Mouse (Mus musculus) liver, embryonic 13.5 days (tissue): ENCODE measurements around the gene Dnlz. TPM values are rescaled to one million over a fixed set of nuclear protein-coding genes. Genes with fewer than 3 reads are reported as not detected.
A peak's percentile ranks its signal among the peaks of the same experiment; 100 is the strongest.
"Not testable (repeated sequence)": the region's sequence is repeated elsewhere in the genome, so short reads cannot be mapped to it uniquely, and the experiment has no call there.

Source experiments
- ATAC-seq: fragments of 200-750 bp; cut with Nextera tagmentation; 2 replicates; pipeline ENCODE4 v1.8.0; 2017; ENCODE audit warnings: low read depth, mild to moderate bottlenecking, moderate number of reproducible peaks, moderate library complexity
- DNase-seq: peaks from one replicate; pipeline ENCODE4 v3.0.0; 2022
- H3K27ac ChIP-seq: fragments of 300-500 bp; sonication (generic); 2 replicates; pipeline ENCODE4 v1.5.1; 2015; ENCODE audit warnings: moderate library complexity, mild to moderate bottlenecking, inconsistent platforms
- H3K27me3 ChIP-seq: fragments of 300-500 bp; sonication (generic); 2 replicates; pipeline ENCODE4 v1.6.1; 2015; ENCODE audit warnings: mild to moderate bottlenecking, inconsistent platforms
- H3K36me3 ChIP-seq: fragments of 300-500 bp; sonication (generic); 2 replicates; pipeline ENCODE4 v1.6.1; 2015; ENCODE audit warnings: mild to moderate bottlenecking, inconsistent platforms
- H3K4me1 ChIP-seq: fragments of 300-500 bp; sonication (generic); replicated peaks from 2 replicates; pipeline ENCODE4 v1.6.1; 2015; ENCODE audit warnings: inconsistent platforms
- H3K4me2 ChIP-seq: fragments of 300-500 bp; sonication (generic); 2 replicates; pipeline ENCODE4 v1.6.1; 2015; ENCODE audit warnings: inconsistent platforms, mild to moderate bottlenecking, moderate library complexity
- H3K4me3 ChIP-seq: fragments of 300-500 bp; sonication (generic); replicated peaks from 2 replicates; pipeline ENCODE4 v1.5.1; 2015; ENCODE audit warnings: mild to moderate bottlenecking, inconsistent platforms
- H3K9ac ChIP-seq: fragments of 300-500 bp; sonication (generic); 2 replicates; pipeline ENCODE4 v1.6.1; 2015; ENCODE audit warnings: mild to moderate bottlenecking, inconsistent platforms
- H3K9me3 ChIP-seq: fragments of 300-500 bp; sonication (generic); replicated peaks from 2 replicates; pipeline ENCODE4 v1.6.1; 2016; ENCODE audit warnings: inconsistent platforms
- WGBS: fragments of 180-500 bp; shearing (Covaris S2); methylation state at CpG from one replicate; pipeline ENCODE4 v1.1.7; 2015; ENCODE audit not compliant: insufficient replicate concordance; 5-methylcytosine and 5-hydroxymethylcytosine counted together
- polyA plus RNA-seq: library from polyadenylated mRNA; unstranded; fragments of >200 nt; fragmentation: Nextera tagmentation; extraction: Ambion mirVana; gene quantifications from 2 replicates; pipeline ENCODE4 v1.2.1, GENCODE M21; 2015

The Dnlz gene
- polyA plus RNA-seq = 10.0 and 11.2 TPM in 2 replicates

GRCm38 (mm10) chr2:26351358-26352290, at the start of gene Dnlz:
Dnlz (minus strand) TSS chr2:26352110.
- peak within 1 kb of the TSS; percentile 75 for H3K27ac ChIP-seq
- ATAC-seq = peak; percentile 77
- H3K9me3 ChIP-seq = no peaks in the 10 kb centered on the region
- peak within 1 kb of the TSS; percentile 80 for H3K4me3 ChIP-seq
- DNase-seq = peak; percentile 84
- peak within 1 kb of the TSS; percentile 87 for H3K9ac ChIP-seq
- H3K27me3 ChIP-seq = no peaks in the 10 kb centered on the region
- 1% methylated on average over 62 of the region's 62 CpGs for WGBS
- peaks cover 21% of the 10 kb centered on the region; the same call in 1 of the 2 replicates for H3K36me3 ChIP-seq
- H3K4me2 ChIP-seq = peak within 1 kb of the TSS; percentile 96
- H3K4me1 ChIP-seq = peaks cover 30% of the 10 kb centered on the region

GRCm38 (mm10) chr2:26401023-26401422, 49.1 kb upstream of the Dnlz start:
- peaks cover 42% of the 10 kb centered on the region for H3K4me1 ChIP-seq
- peaks cover 63% of the 10 kb centered on the region for H3K36me3 ChIP-seq
- 66% methylated on average over 4 of the region's 4 CpGs for WGBS
- H3K27ac ChIP-seq = peak overlapping the region; percentile 59
- H3K27me3 ChIP-seq = no peaks in the 10 kb centered on the region
- ATAC-seq (peak; percentile 73), DNase-seq (no peak)
- no peak overlapping the region for H3K4me2 ChIP-seq
- no peak overlapping the region for H3K4me3 ChIP-seq
- H3K9me3 ChIP-seq = no peaks in the 10 kb centered on the region
- H3K9ac ChIP-seq = peak overlapping the region; percentile 14; the same call in 1 of the 2 replicates

DNA sequence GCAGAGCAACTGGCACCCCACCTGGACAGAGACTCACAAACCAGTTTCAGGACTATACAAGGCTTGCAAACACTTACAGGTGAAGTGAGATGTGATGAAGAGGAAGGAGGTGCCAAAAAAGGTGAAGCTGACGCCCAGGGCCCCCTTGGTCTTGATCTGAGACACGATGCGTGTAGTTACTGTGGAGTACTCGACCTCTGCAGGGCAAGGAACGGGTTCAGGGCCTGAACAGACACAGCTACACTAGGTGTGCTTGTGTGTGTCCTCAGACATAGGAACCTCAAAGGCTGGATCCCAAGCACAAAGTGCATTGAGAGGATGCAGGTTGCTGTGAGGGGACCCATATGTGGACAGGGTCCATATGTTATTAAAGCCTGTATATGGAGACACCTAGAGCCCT, 48.4 kb upstream of the Dnlz start:
- Histone ChIP-seq H3K36me3 (peaks cover 70% of the 10 kb centered on the region), H3K4me3 (no peak overlapping the region), H3K27ac (peak overlapping the region; percentile 24; the same call in 1 of the 2 replicates), H3K27me3 (no peaks in the 10 kb centered on the region), H3K4me2 (no peak overlapping the region), H3K4me1 (peaks cover 36% of the 10 kb centered on the region), H3K9ac (no peak overlapping the region), H3K9me3 (no peaks in the 10 kb centered on the region)
- ATAC-seq (no peak), DNase-seq (no peak)
- 81% methylated on average over 5 of the region's 5 CpGs for WGBS

DNA sequence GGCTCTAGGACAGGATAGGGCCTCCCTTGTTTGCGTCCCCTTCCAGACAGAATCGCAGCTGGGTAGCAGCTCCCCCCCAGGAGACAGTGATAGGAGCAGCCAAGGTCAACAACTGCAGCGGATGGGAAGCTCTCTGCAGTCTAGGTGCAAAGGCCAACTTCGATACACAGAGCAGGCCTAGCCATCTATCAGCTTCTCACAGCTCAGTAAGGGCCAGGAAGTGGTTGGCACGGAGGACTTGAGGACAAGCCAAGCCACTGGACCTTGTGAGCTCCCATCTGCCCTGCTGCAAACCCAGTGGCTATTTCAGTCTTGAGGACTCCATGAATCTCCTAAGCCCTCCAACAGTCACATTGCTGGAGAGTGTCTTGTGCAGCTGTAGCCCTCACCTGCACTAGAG, 47.7 kb upstream of the Dnlz start:
- DNase-seq = no peak
- WGBS = 83% methylated on average over 5 of the region's 5 CpGs
- ATAC-seq = peak; percentile 35; the same call in 1 of the 2 replicates
- Histone ChIP-seq H3K36me3 (peaks cover 77% of the 10 kb centered on the region), H3K4me1 (peaks cover 30% of the 10 kb centered on the region), H3K9ac (no peak overlapping the region), H3K4me3 (no peak overlapping the region), H3K9me3 (no peaks in the 10 kb centered on the region), H3K27me3 (no peaks in the 10 kb centered on the region), H3K27ac (peak overlapping the region; percentile 24), H3K4me2 (no peak overlapping the region)

GRCm38 (mm10) chr2:26398978-26399377, 47.1 kb upstream of the Dnlz start:
- Histone ChIP-seq H3K9me3 (no peaks in the 10 kb centered on the region), H3K9ac (no peak overlapping the region), H3K36me3 (peaks cover 83% of the 10 kb centered on the region), H3K4me1 (peaks cover 28% of the 10 kb centered on the region), H3K27me3 (no peaks in the 10 kb centered on the region), H3K4me3 (no peak overlapping the region), H3K4me2 (no peak overlapping the region), H3K27ac (0 out of 2 replicates have a peak overlapping the region, but pooled peaks have one; percentile 24)
- WGBS = 80% methylated on average over 8 of the region's 8 CpGs
- DNase-seq (no peak), ATAC-seq (no peak)

DNA sequence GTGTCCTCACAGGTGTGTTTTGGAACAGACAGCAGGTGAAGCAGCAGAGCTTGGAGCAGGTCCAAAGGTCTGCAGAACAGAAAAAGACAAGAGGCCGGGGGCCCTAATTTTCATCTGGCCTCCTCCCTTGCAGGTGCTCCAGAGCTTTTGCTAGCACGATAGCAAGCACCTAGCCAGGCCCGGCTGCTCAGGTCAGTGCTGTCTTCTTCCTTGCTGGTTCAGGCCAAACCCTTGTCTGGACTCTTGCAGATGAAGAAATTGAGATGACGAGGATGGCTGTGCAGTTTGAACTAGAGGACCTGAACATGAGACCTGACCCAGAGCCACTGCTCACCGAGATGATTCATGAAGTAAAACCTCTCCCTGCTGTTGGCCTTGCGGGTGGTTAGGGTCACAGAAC, 39.7 kb upstream of the Dnlz start:
- no peak overlapping the region for H3K4me2 ChIP-seq

DNA sequence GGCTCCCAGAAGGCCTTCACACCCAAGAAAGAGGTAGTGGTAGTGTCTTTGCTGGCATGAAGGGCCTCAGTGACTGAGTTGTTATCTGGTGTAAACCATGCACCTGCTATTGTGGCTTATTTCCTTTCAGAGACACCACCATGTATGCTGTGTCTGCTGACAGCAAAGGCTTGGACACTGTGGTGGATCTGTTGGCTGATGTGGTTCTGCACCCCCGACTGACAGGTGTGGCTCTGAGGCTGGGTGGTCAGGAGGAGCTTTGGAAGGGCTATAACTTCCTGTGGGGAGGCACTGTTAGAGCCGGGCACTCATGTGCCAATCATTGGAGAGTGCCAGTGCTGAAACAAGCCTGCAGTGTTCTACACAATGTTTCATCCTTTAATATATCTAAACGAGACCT, 39.0 kb upstream of the Dnlz start:
- Histone ChIP-seq H3K4me1 (peaks cover 26% of the 10 kb centered on the region), H3K9ac (peak overlapping the region; percentile 33; the same call in 1 of the 2 replicates), H3K27ac (no peak overlapping the region), H3K9me3 (no peaks in the 10 kb centered on the region), H3K4me2 (peak overlapping the region; percentile 25), H3K27me3 (no peaks in the 10 kb centered on the region), H3K4me3 (peak overlapping the region; percentile 97), H3K36me3 (peaks cover 73% of the 10 kb centered on the region)
- ATAC-seq (no peak), DNase-seq (no peak)
- 63% methylated on average over 3 of the region's 3 CpGs for WGBS

More for the DNA sequence above, 39.7 kb upstream of the Dnlz start:
- DNase-seq (no peak), ATAC-seq (no peak)
- no peak overlapping the region for H3K9ac ChIP-seq
- H3K4me1 ChIP-seq = peaks cover 26% of the 10 kb centered on the region
- no peaks in the 10 kb centered on the region for H3K9me3 ChIP-seq
- no peak overlapping the region for H3K4me3 ChIP-seq
- peaks cover 73% of the 10 kb centered on the region for H3K36me3 ChIP-seq
- no peaks in the 10 kb centered on the region for H3K27me3 ChIP-seq
- no peak overlapping the region for H3K27ac ChIP-seq
- WGBS = 83% methylated on average over 6 of the region's 6 CpGs

- WGBS = under 1% methylated on average over 60 of the region's 60 CpGs
Measured at GRCm38 (mm10) chr2:26389154-26389690, 37.3 kb upstream of the Dnlz start, which contains the start of the genes Entr1 and Pmpca. Entr1 (minus strand) TSS chr2:26389316. Pmpca (plus strand) TSS chr2:26389339.

DNA sequence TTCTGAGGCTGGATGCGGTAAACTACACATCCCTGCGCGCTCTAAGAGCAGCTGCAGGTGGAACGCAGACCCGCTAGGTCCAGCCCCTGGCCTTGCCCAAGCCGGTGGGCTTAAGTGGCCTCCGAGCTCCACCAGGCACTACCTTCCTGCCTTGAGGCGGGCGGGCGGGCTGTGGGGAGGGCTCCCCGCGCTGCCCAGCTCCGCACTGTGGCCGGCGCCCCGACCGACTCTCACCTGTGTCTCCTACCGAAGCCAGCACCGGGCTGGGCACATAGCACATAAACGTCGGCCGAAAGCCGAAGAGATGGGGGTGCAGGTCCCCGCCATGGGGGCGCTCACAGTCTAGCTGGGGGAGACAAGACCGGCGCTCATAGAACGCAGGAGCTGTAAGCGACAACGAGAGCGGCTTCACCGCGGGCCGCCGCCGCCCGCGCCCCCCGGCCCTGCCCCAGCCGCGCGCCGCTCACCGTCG, 36.8 kb upstream of the Dnlz start:
- ATAC-seq = peak; percentile 72
- H3K4me2 ChIP-seq = peak overlapping the region; percentile 93
- WGBS = under 1% methylated on average over 45 of the region's 45 CpGs

More at GRCm38 (mm10) chr2:26389154-26389690, 37.3 kb upstream of the Dnlz start, which contains the start of the genes Entr1 and Pmpca:
- Histone ChIP-seq H3K27me3 (no peaks in the 10 kb centered on the region), H3K9me3 (no peaks in the 10 kb centered on the region), H3K36me3 (peaks cover 73% of the 10 kb centered on the region), H3K4me3 (peak within 1 kb of the TSS; percentile 97), H3K9ac (peak within 1 kb of the TSS; percentile 96), H3K4me1 (peaks cover 26% of the 10 kb centered on the region), H3K4me2 (peak within 1 kb of the TSS; percentile 93), H3K27ac (peak within 1 kb of the TSS; percentile 83)
- ATAC-seq (peak; percentile 91), DNase-seq (peak; percentile 75)

GRCm38 (mm10) chr2:26387713-26388112, 35.8 kb upstream of the Dnlz start:
- DNase-seq = no peak
- ATAC-seq = no peak
- WGBS = 65% methylated on average over 3 of the region's 3 CpGs
- Histone ChIP-seq H3K4me1 (peaks cover 26% of the 10 kb centered on the region), H3K9me3 (no peaks in the 10 kb centered on the region), H3K4me2 (peak overlapping the region; percentile 93), H3K9ac (peak overlapping the region; percentile 96), H3K36me3 (peaks cover 73% of the 10 kb centered on the region), H3K27ac (peak overlapping the region; percentile 13; the same call in 1 of the 2 replicates), H3K4me3 (peak overlapping the region; percentile 97), H3K27me3 (no peaks in the 10 kb centered on the region)

More for the DNA sequence above, 36.8 kb upstream of the Dnlz start:
- Histone ChIP-seq H3K4me3 (peak overlapping the region; percentile 97), H3K27ac (peak overlapping the region; percentile 83), H3K27me3 (no peaks in the 10 kb centered on the region), H3K36me3 (peaks cover 73% of the 10 kb centered on the region), H3K4me1 (peaks cover 26% of the 10 kb centered on the region), H3K9ac (peak overlapping the region; percentile 96), H3K9me3 (no peaks in the 10 kb centered on the region)
- no peak for DNase-seq

GRCm38 (mm10) chr2:26380871-26381270, 29.0 kb upstream of the Dnlz start:
- 19% methylated on average over 6 of the region's 6 CpGs for WGBS
- Histone ChIP-seq H3K4me3 (peak overlapping the region; percentile 89), H3K4me2 (peak overlapping the region; percentile 91), H3K4me1 (peaks cover 15% of the 10 kb centered on the region), H3K36me3 (peaks cover 71% of the 10 kb centered on the region), H3K9ac (peak overlapping the region; percentile 84; the same call in 1 of the 2 replicates)
- not testable (repeated sequence) for H3K27ac ChIP-seq, H3K27me3 ChIP-seq, DNase-seq, H3K9me3 ChIP-seq, ATAC-seq
